In the genomic region with DNA sequence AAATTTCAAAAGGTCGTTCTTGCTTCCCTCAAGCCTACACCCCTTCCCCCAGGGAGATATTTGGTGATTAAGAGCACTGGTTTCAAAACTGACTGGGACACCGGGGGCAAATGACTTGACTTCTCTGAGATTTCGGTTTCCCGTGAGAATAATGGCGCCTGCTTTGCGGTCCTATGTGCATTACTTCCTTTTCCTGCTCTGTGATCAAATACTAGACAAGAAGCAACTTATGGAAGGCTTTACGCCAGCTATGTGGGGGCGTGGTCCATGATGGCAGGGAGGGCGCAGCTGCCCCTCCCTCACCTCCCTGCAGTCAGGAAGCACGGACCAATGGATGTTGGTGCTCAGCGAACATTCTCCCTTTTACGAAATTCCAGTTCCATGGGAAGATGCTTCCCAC, we compare ENCODE assay signal across 9 mouse cellular contexts. TPM values are rescaled to one million over a fixed set of nuclear protein-coding genes. Genes with fewer than 3 reads are reported as not detected.
DNase-seq lines count a peak whose midpoint lies in the region; ATAC-seq lines count a peak whose summit lies in the region.
"Had no signal": no experiment of that assay in that cellular context is flagged by ENCODE, and none has a peak within 500 bp of the region (broad histone marks: within the 10 kb centered on the region; RNA-seq: fewer than 3 reads in every experiment).

No protein-coding gene starts in this region.

- peak overlapping the region; percentile 62 for H3K4me2 ChIP-seq in heart, embryonic 13.5 days
- peak overlapping the region; percentile 45 for H3K4me2 ChIP-seq in liver, embryonic 16.5 days (ENCODE audit: low read depth, low read length)
- H3K4me2 ChIP-seq: midbrain, embryonic 12.5 days had no signal

- no peak overlapping the region for H3K27ac ChIP-seq in heart, embryonic 13.5 days (replicated peaks)
- H3K27ac ChIP-seq in liver, embryonic 16.5 days (ENCODE audit: low read length), result no peak overlapping the region
- H3K27ac ChIP-seq: midbrain, embryonic 12.5 days had no signal

- peak overlapping the region; percentile 35 for H3K4me3 ChIP-seq in heart, embryonic 13.5 days
- H3K4me3 ChIP-seq in liver, embryonic 16.5 days (ENCODE audit: low read depth, low read length), result 0 out of 2 replicates have a peak overlapping the region, but pooled peaks have one; percentile 0
- H3K4me3 ChIP-seq: midbrain, embryonic 12.5 days had no signal

- WGBS in heart, embryonic 13.5 days, result 58% methylated on average over 12 of the region's 12 CpGs
- WGBS in liver, embryonic 16.5 days (ENCODE audit: insufficient replicate concordance), result 50% methylated on average over 12 of the region's 12 CpGs

- no peaks in the 10 kb centered on the region for H3K36me3 ChIP-seq in heart, embryonic 13.5 days
- no peaks in the 10 kb centered on the region for H3K36me3 ChIP-seq in liver, embryonic 16.5 days (ENCODE audit: control insufficient read depth, insufficient read depth)
- H3K36me3 ChIP-seq: midbrain, embryonic 12.5 days had no signal

- intact Hi-C loops in heart, postnatal 14 days (cut with DNase I), result no loop called here

- H3K9me3 ChIP-seq in heart, embryonic 13.5 days, result no peaks in the 10 kb centered on the region
- no peaks in the 10 kb centered on the region for H3K9me3 ChIP-seq in liver, embryonic 16.5 days (replicated peaks; ENCODE audit: control insufficient read depth, low read length)
- H3K9me3 ChIP-seq: midbrain, embryonic 12.5 days had no signal

- H3K27me3 ChIP-seq in heart, embryonic 13.5 days (replicated peaks), result no peaks in the 10 kb centered on the region
- no peaks in the 10 kb centered on the region for H3K27me3 ChIP-seq in liver, embryonic 16.5 days (ENCODE audit: control insufficient read depth, insufficient read depth, low read depth, low read length)
- H3K27me3 ChIP-seq: midbrain, embryonic 12.5 days had no signal

- H3K9ac ChIP-seq in heart, embryonic 13.5 days, result peak overlapping the region; percentile 42; the same call in 1 of the 2 replicates
- H3K9ac ChIP-seq in liver, embryonic 16.5 days (ENCODE audit: low read depth, low read length), result no peak overlapping the region
- H3K9ac ChIP-seq: midbrain, embryonic 12.5 days had no signal

- no peak for DNase-seq in heart, postnatal 14 days
- DNase-seq in CD4-positive helper T cell, adult 2 months (ENCODE audit: low read depth, low spot score), result peak; percentile 25
- no peak for DNase-seq in frontal cortex, adult 2 months (ENCODE audit: extremely low spot score in 1 of 2, low spot score in 1 of 2)
- DNase-seq in spleen, postnatal 14 days (ENCODE audit: low spot score in 2 of 2), result no peak
- no peak for DNase-seq in left cerebral cortex, adult 11 months (ENCODE audit: low spot score)

- ATAC-seq in heart, embryonic 13.5 days (ENCODE audit: extremely low read depth, insufficient number of reproducible peaks, low FRiP score, low TSS enrichment), result no peak
- ATAC-seq in granulocyte monocyte progenitor cell, adult 5-6 weeks (replicated peaks; ENCODE audit: poor library complexity, severe bottlenecking), result peak; percentile 43; the same call in 1 of the 2 replicates
- no peak for ATAC-seq in liver, embryonic 16.5 days (ENCODE audit: low read depth)

- H3K4me1 ChIP-seq in heart, embryonic 13.5 days, result no peaks in the 10 kb centered on the region
- H3K4me1 ChIP-seq in liver, embryonic 16.5 days (ENCODE audit: control insufficient read depth, low read depth, low read length), result no peaks in the 10 kb centered on the region
- H3K4me1 ChIP-seq: midbrain, embryonic 12.5 days had no signal

RNA-seq across cellular contexts. Expression of a gene that starts 28.5 kb away (rescaled TPM):
- 1,386 and 1,427 TPM in 2 replicates for polyA plus RNA-seq in heart, embryonic 13.5 days (2015; fragmentation: Nextera tagmentation; extraction: Ambion mirVana)
- total RNA-seq in heart, postnatal 14 days (2021), result 1,000 to 10,000 TPM; 1,350 to 1,379 TPM
- 3,535 and 4,742 TPM in 2 replicates for total RNA-seq in granulocyte monocyte progenitor cell, adult 5-6 weeks (2014; fragmentation: Nextera tagmentation)
- 1,829 and 1,856 TPM in 2 replicates for total RNA-seq in granulocyte monocyte progenitor cell, adult 5-6 weeks (2017)
- 948 and 1,117 TPM in 2 replicates for polyA plus RNA-seq in liver, embryonic 16.5 days (2015; fragmentation: Nextera tagmentation; extraction: Ambion mirVana)
- polyA plus RNA-seq in frontal cortex, adult 2 months (2012; rRNA removed), result 1,265 and 1,574 TPM in 2 replicates

RNA-seq across cellular contexts. Expression of a gene that starts 38.1 kb away (rescaled TPM):
- polyA plus RNA-seq in heart, embryonic 13.5 days (2015; fragmentation: Nextera tagmentation; extraction: Ambion mirVana), result 12.8 and 18.0 TPM in 2 replicates
- 1 to 10 TPM in 1 of 2 experiments, not detected in 1; 1.0 TPM for total RNA-seq in heart, postnatal 14 days (2021)
- total RNA-seq in granulocyte monocyte progenitor cell, adult 5-6 weeks (2014; fragmentation: Nextera tagmentation), result 24.0 and 29.8 TPM in 2 replicates
- 12.3 and 15.8 TPM in 2 replicates for total RNA-seq in granulocyte monocyte progenitor cell, adult 5-6 weeks (2017)
- polyA plus RNA-seq in liver, embryonic 16.5 days (2015; fragmentation: Nextera tagmentation; extraction: Ambion mirVana), result 14.1 and 18.5 TPM in 2 replicates
- 0.06 and 0.56 TPM in 2 replicates for polyA plus RNA-seq in frontal cortex, adult 2 months (2012; rRNA removed)

RNA-seq across cellular contexts. Expression of a gene that starts 53.4 kb away (rescaled TPM):
- 471 and 531 TPM in 2 replicates for polyA plus RNA-seq in heart, embryonic 13.5 days (2015; fragmentation: Nextera tagmentation; extraction: Ambion mirVana)
- 100 to 1,000 TPM; 211 to 226 TPM for total RNA-seq in heart, postnatal 14 days (2021)
- 1,057 and 1,062 TPM in 2 replicates for total RNA-seq in granulocyte monocyte progenitor cell, adult 5-6 weeks (2014; fragmentation: Nextera tagmentation)
- total RNA-seq in granulocyte monocyte progenitor cell, adult 5-6 weeks (2017), result 1,430 and 1,531 TPM in 2 replicates
- polyA plus RNA-seq in liver, embryonic 16.5 days (2015; fragmentation: Nextera tagmentation; extraction: Ambion mirVana), result 402 and 452 TPM in 2 replicates
- polyA plus RNA-seq in frontal cortex, adult 2 months (2012; rRNA removed), result 304 and 313 TPM in 2 replicates

RNA-seq across cellular contexts. Expression of a gene that starts 53.5 kb away (rescaled TPM):
- polyA plus RNA-seq in heart, embryonic 13.5 days (2015; fragmentation: Nextera tagmentation; extraction: Ambion mirVana), result 36.5 and 36.8 TPM in 2 replicates
- 10 to 100 TPM; 22.6 to 25.3 TPM for total RNA-seq in heart, postnatal 14 days (2021)
- total RNA-seq in granulocyte monocyte progenitor cell, adult 5-6 weeks (2014; fragmentation: Nextera tagmentation), result 96.2 and 111 TPM in 2 replicates
- 153 and 186 TPM in 2 replicates for total RNA-seq in granulocyte monocyte progenitor cell, adult 5-6 weeks (2017)
- polyA plus RNA-seq in liver, embryonic 16.5 days (2015; fragmentation: Nextera tagmentation; extraction: Ambion mirVana), result 18.0 TPM in 2 replicates
- 14.4 and 15.7 TPM in 2 replicates for polyA plus RNA-seq in frontal cortex, adult 2 months (2012; rRNA removed)
